ENCODE assay signal across 13 mouse cellular contexts in the genomic region with DNA sequence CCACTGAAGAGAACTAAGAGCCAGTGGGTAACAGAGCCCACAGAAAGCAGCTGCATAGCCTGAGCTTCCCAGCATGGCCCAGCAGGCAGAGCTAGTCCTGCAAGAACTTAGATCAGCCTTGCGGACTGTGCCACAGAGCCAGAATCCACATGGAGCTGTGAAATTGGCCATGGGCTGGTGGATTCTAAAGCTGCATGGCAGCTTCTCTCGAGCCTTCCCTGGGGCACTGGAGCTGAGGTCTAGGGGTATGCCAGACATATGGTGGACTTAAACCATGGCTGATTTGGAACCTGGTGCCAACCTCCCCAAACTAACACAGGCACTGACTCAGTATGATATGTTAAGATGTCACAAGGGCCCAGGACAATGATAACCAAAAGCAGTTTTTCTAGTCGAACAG.
"Had no signal": no experiment of that assay in that cellular context is flagged by ENCODE, and none has a peak within 500 bp of the region (broad histone marks: within the 10 kb centered on the region; RNA-seq: fewer than 3 reads in every experiment).

No protein-coding gene starts in this region.

- DNase-seq: gastrocnemius, adult 2 months; gastrocnemius, postnatal 10 days; gastrocnemius, postnatal 25 days; heart, adult 18-20 months; heart, postnatal 10 days; heart, postnatal 4 days; kidney, adult 18-20 months; kidney, adult 8-10 months; kidney, postnatal 10 days; kidney, postnatal 25 days; kidney, postnatal 4 days; liver; liver, embryonic 13.5 days had no signal
